Mouse (Mus musculus) hindbrain, embryonic 12.5 days (tissue): ENCODE data around the gene Xpr1. TPM values are rescaled to one million over a fixed set of nuclear protein-coding genes. Genes with fewer than 3 reads are reported as not detected.

Experiments used
- ATAC-seq: fragments of 200-750 bp; cut with Nextera tagmentation; 2 replicates; pipeline ENCODE4 v1.8.0; 2017; ENCODE audit warnings: moderate TSS enrichment; ENCODE audit not compliant: low FRiP score
- H3K27ac ChIP-seq: fragments of 300-500 bp; sonication (generic); 2 replicates; pipeline ENCODE4 v1.5.1; 2016; ENCODE audit warnings: mild to moderate bottlenecking
- H3K27me3 ChIP-seq: fragments of 300-500 bp; sonication (generic); 2 replicates; pipeline ENCODE4 v1.6.1; 2016; ENCODE audit warnings: mild to moderate bottlenecking
- H3K36me3 ChIP-seq: fragments of 300-500 bp; sonication (generic); 2 replicates; pipeline ENCODE4 v1.6.1; 2016; ENCODE audit warnings: mild to moderate bottlenecking
- H3K4me1 ChIP-seq: fragments of 300-500 bp; sonication (generic); 2 replicates; pipeline ENCODE4 v1.6.1; 2016
- H3K4me2 ChIP-seq: fragments of 300-500 bp; sonication (generic); replicated peaks from 2 replicates; pipeline ENCODE4 v1.6.1; 2016; ENCODE audit warnings: mild to moderate bottlenecking
- H3K4me3 ChIP-seq: fragments of 300-500 bp; sonication (generic); 2 replicates; pipeline ENCODE4 v1.5.1; 2016; ENCODE audit warnings: mild to moderate bottlenecking
- H3K9ac ChIP-seq: fragments of 300-500 bp; sonication (generic); 2 replicates; pipeline ENCODE4 v1.6.1; 2016; ENCODE audit warnings: mild to moderate bottlenecking, moderate library complexity
- H3K9me3 ChIP-seq: fragments of 300-500 bp; sonication (generic); replicated peaks from 2 replicates; pipeline ENCODE4 v1.6.1; 2016; ENCODE audit warnings: mild to moderate bottlenecking
- WGBS: fragments of 180-500 bp; shearing (Covaris S2); methylation state at CpG from one replicate; pipeline ENCODE4 v1.1.7; 2016; 5-methylcytosine and 5-hydroxymethylcytosine counted together
- polyA plus RNA-seq: library from polyadenylated mRNA; unstranded; fragments of >200 nt; fragmentation: Nextera tagmentation; extraction: Ambion mirVana; gene quantifications from 2 replicates; pipeline ENCODE4 v1.2.1, GENCODE M21; 2016

Gene Xpr1
- polyA plus RNA-seq, 1 experiment from 2014 or later, result 31.1 TPM

DNA sequence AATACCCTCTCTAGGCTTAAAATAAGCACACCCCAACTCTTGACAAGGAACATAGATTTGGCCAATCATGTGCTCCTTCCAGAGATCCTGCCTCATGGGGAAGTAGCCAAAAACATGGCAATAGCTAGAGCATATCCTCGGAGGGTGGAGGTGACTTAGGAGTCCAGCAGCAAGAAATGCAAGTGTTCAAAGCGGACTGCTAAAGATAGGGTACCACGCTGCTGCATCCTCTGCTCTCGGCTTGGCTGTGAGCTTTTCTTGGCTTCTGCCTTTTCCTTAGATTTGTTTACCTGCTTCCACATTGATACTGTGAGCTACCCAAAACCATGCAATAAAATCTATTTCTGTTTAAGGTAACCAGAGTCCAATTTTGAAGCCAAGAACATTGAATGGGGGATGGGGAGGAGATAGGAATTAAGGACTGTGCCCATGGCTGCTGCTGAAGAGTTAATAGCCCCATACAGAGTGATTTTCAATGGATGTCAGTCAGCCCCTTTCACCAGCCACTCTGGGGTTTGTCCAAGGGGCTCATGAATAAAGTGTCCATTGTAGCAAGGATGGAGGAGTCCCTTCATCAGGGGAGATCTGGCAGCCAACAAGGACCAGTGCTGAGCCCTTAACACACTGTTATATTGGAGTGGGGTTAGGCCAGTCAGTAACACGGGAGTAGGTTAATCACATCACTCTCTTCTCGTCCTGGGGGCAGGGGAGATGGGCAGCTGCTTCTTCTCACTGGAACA lies 10.1 kb upstream of the Xpr1 start:
- H3K4me1 ChIP-seq, result peaks cover 14% of the 10 kb centered on the region
- H3K9ac ChIP-seq, result no peak overlapping the region
- no peak overlapping the region for H3K4me3 ChIP-seq
- 48% methylated on average over 6 of the region's 6 CpGs for WGBS
- H3K27me3 ChIP-seq, result no peaks in the 10 kb centered on the region; the same call in 1 of the 2 replicates
- no peak overlapping the region for H3K4me2 ChIP-seq
- no peaks in the 10 kb centered on the region for H3K9me3 ChIP-seq
- no peak overlapping the region for H3K27ac ChIP-seq
- ATAC-seq, result peak; percentile 87
- no peaks in the 10 kb centered on the region for H3K36me3 ChIP-seq

DNA sequence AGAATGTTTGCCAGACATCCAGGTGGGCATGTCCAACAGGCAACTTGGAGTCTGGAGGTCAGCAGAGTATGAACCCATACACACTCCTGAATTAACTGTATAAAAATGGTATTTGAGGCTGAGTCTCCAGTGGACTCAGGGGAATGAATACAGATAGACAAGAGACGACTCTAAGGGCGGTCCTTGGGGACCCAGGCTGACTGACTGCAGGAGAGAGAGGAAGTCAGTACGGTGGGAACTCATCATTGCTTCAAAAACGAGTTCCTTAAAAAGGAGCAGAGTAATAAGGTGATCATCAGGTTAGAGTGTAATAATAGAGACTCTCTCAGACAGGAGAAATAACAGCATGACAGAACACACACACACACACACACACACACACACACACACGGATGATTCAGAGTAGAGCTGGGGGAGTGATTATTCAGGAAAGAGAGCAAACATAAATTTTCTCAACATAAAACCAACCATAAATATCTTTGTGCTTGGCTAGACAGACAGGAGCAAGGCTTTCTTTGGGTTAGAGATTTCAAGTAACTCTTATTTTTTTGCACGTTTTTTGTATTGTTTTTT lies 8.6 kb upstream of the Xpr1 start:
- H3K9me3 ChIP-seq, result no peaks in the 10 kb centered on the region
- H3K27me3 ChIP-seq, result no peaks in the 10 kb centered on the region
- no peak overlapping the region for H3K4me3 ChIP-seq
- no peak overlapping the region for H3K9ac ChIP-seq
- no peak overlapping the region for H3K4me2 ChIP-seq
- 46% methylated on average over 6 of the region's 6 CpGs for WGBS
- no peak overlapping the region for H3K27ac ChIP-seq
- H3K36me3 ChIP-seq, result no peaks in the 10 kb centered on the region
- ATAC-seq, result no peak
- peaks cover 14% of the 10 kb centered on the region for H3K4me1 ChIP-seq

DNA sequence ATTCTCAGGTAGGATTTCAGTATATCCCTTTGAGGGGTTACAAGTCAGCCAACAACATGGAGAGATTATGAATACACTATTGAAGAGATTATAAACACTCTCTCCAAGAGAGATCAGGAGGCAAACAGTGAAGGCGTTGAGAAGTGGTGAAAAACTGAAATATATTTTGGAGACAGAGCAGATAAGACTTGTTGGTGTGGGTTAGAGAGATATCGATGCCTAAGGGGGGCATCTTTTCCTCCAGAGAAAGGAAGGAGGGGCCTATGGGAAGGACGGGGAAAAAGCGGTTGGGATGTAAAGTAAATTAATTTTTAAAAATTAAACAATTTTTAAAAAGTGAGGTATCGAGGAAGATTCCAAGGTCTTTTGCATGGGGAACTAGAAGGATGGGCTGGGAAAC lies 8.1 kb upstream of the Xpr1 start:
- Histone ChIP-seq H3K4me2 (no peak overlapping the region), H3K9ac (no peak overlapping the region), H3K9me3 (no peaks in the 10 kb centered on the region), H3K27ac (no peak overlapping the region), H3K4me1 (peaks cover 14% of the 10 kb centered on the region), H3K27me3 (no peaks in the 10 kb centered on the region), H3K4me3 (no peak overlapping the region), H3K36me3 (no peaks in the 10 kb centered on the region)
- ATAC-seq, result no peak
- WGBS, result 90% methylated on average over 5 of the region's 5 CpGs

DNA sequence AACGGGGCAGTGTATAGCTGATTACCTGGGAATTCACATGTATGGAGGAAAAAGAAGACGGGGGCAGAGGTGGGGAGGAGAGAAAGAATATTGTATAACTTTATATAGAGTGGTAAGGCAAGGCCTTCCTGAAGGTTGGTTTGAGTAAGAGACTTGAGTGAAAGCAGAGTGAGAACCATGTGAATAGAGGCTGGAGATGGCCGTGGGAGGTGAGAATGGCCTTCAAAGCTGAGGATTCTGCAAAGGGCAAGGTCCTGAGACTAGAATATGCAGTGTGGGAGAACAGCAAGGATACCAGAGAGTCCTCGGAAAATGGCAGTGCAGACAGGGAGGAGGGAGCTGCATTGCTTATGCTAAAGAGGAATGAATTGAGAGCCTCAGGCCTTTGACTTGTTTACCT lies 6.6 kb upstream of the Xpr1 start:
- H3K4me2 ChIP-seq, result no peak overlapping the region
- no peak overlapping the region for H3K4me3 ChIP-seq
- H3K9ac ChIP-seq, result no peak overlapping the region
- no peaks in the 10 kb centered on the region for H3K36me3 ChIP-seq
- H3K27ac ChIP-seq, result no peak overlapping the region
- no peaks in the 10 kb centered on the region for H3K27me3 ChIP-seq
- ATAC-seq, result no peak
- WGBS, result 78% methylated on average over 4 of the region's 4 CpGs
- no peaks in the 10 kb centered on the region for H3K9me3 ChIP-seq
- peaks cover 12% of the 10 kb centered on the region for H3K4me1 ChIP-seq

DNA sequence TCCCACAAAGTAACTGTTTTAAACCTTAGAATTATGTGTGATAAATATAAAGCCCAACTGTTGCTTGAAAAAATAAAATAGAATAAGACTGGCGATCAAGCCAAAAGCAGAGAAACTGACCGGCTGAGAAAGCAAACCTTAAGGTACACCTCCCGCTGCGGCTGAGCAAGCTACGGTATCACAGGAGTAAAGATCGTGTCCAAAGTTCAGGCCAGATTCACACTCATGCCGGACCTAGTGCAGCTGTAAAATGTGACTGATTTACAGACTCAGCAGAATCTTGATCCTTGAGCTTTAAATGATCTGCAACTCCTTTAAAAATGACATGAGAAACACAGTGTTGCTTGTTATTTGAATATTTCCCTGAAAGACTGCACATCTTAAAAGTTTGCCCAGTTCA lies 4.8 kb upstream of the Xpr1 start:
- Histone ChIP-seq H3K4me3 (no peak overlapping the region), H3K4me1 (peaks cover 3% of the 10 kb centered on the region), H3K9me3 (no peaks in the 10 kb centered on the region), H3K36me3 (no peaks in the 10 kb centered on the region), H3K9ac (no peak overlapping the region), H3K27ac (no peak overlapping the region), H3K27me3 (no peaks in the 10 kb centered on the region), H3K4me2 (no peak overlapping the region)
- no peak for ATAC-seq
- WGBS, result 90% methylated on average over 7 of the region's 7 CpGs

DNA sequence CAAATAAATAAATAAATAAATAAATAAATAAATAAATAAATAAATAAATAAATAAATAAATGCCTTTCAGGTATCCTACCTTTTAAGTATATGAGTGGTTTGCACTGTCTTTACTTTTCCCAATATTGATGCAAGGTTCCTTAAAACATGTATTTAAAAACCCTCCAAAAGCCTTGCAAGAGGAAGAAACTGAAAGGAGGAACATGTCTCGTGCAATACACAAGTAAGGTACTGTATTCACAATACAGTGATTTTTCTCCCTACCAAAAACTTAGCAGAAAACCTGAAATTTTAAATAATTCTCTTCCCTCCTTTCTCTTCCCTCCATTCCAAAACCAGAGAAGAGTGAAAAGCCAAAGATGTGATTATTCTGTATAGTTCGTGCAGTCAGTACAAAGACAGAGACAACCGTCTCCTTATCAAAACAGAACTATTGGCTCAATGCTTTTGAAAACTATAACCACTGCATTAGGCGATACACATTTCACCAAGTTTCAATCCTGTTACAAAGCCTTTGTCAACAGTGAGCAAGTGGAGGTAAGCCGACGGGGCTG lies 991 bp downstream of the Xpr1 start:
- Histone ChIP-seq H3K27me3 (no peaks in the 10 kb centered on the region), H3K4me3 (peak overlapping the region; percentile 93), H3K9me3 (no peaks in the 10 kb centered on the region), H3K4me2 (peak overlapping the region; percentile 62), H3K27ac (peak overlapping the region; percentile 94), H3K36me3 (no peaks in the 10 kb centered on the region), H3K9ac (peak overlapping the region; percentile 94), H3K4me1 (peaks cover 7% of the 10 kb centered on the region)
- WGBS, result 5% methylated on average over 6 of the region's 6 CpGs
- no peak for ATAC-seq

DNA sequence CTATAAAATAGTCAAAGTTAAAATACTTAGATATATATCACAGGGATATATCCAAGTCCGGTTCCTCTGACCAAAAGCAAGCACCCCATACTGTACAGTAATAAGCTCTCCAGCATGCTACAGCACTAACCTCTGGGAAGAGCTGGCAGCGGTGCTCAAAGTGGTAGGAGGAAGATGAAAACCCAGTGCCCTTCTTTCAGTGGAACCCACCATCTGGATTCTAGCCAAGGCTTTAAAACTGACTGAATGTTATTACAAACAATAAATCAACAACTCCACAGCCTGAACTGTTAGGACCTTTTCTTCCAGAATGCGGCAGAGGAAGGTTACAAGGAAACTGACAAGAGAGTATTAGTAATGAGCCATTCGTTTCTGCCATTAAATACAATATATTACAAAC lies 1.8 kb downstream of the Xpr1 start:
- no peak overlapping the region for H3K27ac ChIP-seq
- H3K27me3 ChIP-seq, result no peaks in the 10 kb centered on the region
- 53% methylated on average over 4 of the region's 4 CpGs for WGBS
- no peak for ATAC-seq
- 0 out of 2 replicates have a peak, but pooled peaks cover 3% of the 10 kb centered on the region for H3K36me3 ChIP-seq
- peak overlapping the region; percentile 43 for H3K9ac ChIP-seq
- peaks cover 7% of the 10 kb centered on the region for H3K4me1 ChIP-seq
- H3K4me2 ChIP-seq, result peak overlapping the region; percentile 62
- no peaks in the 10 kb centered on the region for H3K9me3 ChIP-seq
- H3K4me3 ChIP-seq, result peak overlapping the region; percentile 93

DNA sequence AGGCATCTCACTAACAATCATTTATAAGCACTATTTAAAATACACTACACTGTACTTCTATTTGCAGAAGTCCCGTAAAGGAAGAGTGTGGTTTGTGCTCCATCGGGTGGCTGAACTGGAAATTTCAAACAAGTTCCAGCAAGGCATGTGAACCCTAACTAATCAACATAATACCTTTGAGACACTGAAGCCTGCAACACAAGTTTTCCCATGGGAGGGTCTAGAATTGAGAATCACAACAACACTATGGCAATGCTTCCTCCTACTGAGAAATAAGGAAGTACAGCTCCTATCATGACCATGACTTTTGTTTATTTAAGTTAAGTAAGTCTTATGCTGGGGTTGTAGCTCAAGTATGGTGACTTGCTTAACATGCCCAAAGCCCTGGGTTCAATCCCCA lies 4.5 kb downstream of the Xpr1 start:
- Histone ChIP-seq H3K4me1 (peaks cover 7% of the 10 kb centered on the region), H3K27ac (no peak overlapping the region), H3K9me3 (no peaks in the 10 kb centered on the region), H3K9ac (no peak overlapping the region), H3K4me3 (no peak overlapping the region), H3K27me3 (no peaks in the 10 kb centered on the region), H3K4me2 (no peak overlapping the region), H3K36me3 (0 out of 2 replicates have a peak, but pooled peaks cover 3% of the 10 kb centered on the region)
- WGBS, result 92% methylated on average over 2 of the region's 2 CpGs
- no peak for ATAC-seq

DNA sequence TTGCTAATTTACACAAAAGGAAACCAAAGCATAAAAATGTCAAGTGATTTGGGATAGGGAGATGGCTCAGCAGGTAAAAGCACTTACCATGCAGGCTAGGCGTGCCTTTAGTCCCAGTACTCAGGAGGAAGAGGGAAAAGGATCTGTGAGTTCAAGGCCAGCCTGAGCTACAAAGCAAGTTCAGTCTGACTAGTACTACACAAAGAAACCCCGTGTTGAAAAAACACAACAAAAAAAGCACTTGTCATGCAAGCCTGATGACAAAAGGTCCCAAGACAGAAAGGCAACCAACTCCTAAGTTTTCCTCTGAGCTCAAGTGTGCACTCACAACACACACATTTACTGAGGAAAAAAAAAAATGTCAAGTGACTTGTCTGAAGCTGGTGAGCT lies 8.6 kb downstream of the Xpr1 start:
- no peak overlapping the region for H3K27ac ChIP-seq
- H3K4me1 ChIP-seq, result no peaks in the 10 kb centered on the region; the same call in 1 of the 2 replicates
- H3K9ac ChIP-seq, result no peak overlapping the region
- H3K4me3 ChIP-seq, result no peak overlapping the region
- no peaks in the 10 kb centered on the region for H3K27me3 ChIP-seq
- H3K36me3 ChIP-seq, result peaks cover 8% of the 10 kb centered on the region; the same call in 1 of the 2 replicates
- 84% methylated on average over 2 of the region's 2 CpGs for WGBS
- ATAC-seq, result no peak
- no peak overlapping the region for H3K4me2 ChIP-seq
- 0 out of 2 replicates have a peak, but pooled peaks cover 3% of the 10 kb centered on the region for H3K9me3 ChIP-seq

DNA sequence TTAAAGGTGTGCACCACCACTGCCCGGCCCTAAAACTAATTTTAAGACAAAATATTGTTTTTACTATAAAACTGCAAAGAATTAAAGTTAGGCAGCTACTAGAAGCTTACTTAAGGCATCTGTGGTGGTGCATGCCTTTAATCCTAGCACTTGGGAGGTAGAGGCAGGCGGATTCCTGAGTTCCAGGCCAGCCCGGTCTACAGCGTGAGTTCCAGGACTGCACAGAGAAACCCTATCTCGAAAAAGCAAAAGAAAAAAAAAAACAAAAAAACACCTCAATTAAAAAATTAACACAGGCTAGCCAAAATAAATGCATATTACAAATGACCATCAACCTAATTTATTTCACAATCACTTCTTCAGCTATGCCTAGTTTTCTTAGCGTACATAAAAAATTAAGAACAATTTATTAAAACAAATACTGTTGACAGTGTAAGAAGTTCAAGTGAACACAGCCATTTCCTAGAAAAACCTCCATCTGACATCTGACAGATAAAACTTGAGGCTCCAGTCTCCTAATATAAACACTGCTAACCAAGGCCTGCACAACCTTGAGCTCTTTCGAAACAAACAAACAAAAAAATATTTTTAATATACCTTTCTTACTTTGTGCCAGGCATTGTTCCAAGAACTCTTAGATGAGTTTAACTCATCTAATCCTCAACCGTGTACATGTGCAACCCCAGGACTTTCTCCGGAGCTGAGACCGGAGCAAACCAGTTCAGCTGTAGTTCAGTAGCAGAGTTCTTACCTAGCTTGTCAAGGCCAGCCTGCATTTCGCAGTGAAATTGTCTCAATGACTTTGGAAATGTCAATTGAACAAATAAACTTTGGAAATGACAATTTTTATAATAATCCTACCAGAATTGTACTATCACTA lies 9.3 kb downstream of the Xpr1 start:
- no peak overlapping the region for H3K4me3 ChIP-seq
- H3K9me3 ChIP-seq, result 0 out of 2 replicates have a peak, but pooled peaks cover 3% of the 10 kb centered on the region
- H3K9ac ChIP-seq, result no peak overlapping the region
- no peaks in the 10 kb centered on the region for H3K27me3 ChIP-seq
- peaks cover 8% of the 10 kb centered on the region; the same call in 1 of the 2 replicates for H3K36me3 ChIP-seq
- H3K27ac ChIP-seq, result no peak overlapping the region
- H3K4me1 ChIP-seq, result no peaks in the 10 kb centered on the region; the same call in 1 of the 2 replicates
- ATAC-seq, result no peak
- WGBS, result 89% methylated on average over 11 of the region's 11 CpGs
- H3K4me2 ChIP-seq, result no peak overlapping the region

DNA sequence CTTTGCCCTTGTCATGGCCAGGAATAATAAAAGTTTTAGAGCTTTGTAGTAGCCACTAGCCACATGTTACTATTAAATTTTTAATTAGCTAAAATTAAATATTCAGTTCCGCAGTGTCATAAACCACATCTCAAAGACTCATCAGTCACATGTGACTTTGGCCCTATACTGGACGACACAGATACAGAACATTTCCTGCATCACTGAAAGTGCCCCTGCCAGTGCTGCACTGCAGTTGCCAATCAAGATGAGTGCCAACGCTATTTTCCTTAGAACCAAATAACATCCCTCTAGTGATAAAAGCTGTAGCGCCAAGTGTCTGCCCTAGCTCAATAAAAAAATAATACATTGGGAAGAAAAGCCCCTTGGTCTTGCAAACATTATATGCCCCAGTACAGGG lies 17.2 kb downstream of the Xpr1 start:
- Histone ChIP-seq H3K27ac (no peak overlapping the region), H3K9me3 (0 out of 2 replicates have a peak, but pooled peaks cover 3% of the 10 kb centered on the region), H3K9ac (no peak overlapping the region), H3K4me2 (no peak overlapping the region), H3K4me3 (no peak overlapping the region), H3K4me1 (no peaks in the 10 kb centered on the region), H3K27me3 (no peaks in the 10 kb centered on the region), H3K36me3 (no peaks in the 10 kb centered on the region)
- no peak for ATAC-seq
- 89% methylated on average over 4 of the region's 4 CpGs for WGBS

DNA sequence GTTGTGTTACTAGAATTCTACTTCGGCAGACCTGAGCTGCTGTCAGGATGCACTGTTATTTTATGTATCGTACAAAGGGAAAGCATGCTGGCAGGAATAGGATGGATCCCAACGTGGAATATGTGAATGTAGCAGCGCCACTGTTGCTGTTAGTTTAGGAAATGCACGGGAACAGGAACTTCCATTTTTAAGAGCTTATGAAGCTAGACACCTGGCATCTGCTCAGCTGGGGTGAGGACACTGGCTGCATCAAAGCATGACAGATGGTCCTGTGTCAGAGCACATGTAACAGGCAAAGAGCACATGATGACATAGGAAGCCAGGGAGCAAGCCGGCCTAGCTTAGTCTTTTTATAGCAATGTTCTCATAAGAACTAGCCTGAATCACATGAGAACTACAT lies 22.4 kb downstream of the Xpr1 start:
- Histone ChIP-seq H3K4me1 (no peaks in the 10 kb centered on the region), H3K36me3 (no peaks in the 10 kb centered on the region), H3K27me3 (no peaks in the 10 kb centered on the region), H3K9me3 (no peaks in the 10 kb centered on the region), H3K9ac (no peak overlapping the region), H3K4me3 (no peak overlapping the region), H3K4me2 (no peak overlapping the region), H3K27ac (no peak overlapping the region)
- WGBS, result 85% methylated on average over 6 of the region's 6 CpGs
- no peak for ATAC-seq
